Mouse (Mus musculus): Measurements from ENCODE around the gene Zdhhc18.

The Zdhhc18 gene

GRCm38 (mm10) chr4:133604175-133604574 lies 45.8 kb downstream of the Zdhhc18 start:
- in situ Hi-C loops (cut with MboI, MseI) = no loop called here

- in situ Hi-C loops (cut with MboI, MseI) = no loop called here
Observed at GRCm38 (mm10) chr4:133603056-133603455, 46.9 kb downstream of the Zdhhc18 start.

GRCm38 (mm10) chr4:133601721-133602218 lies 48.2 kb downstream of the Zdhhc18 start, which contains the start of gene Sfn:
Gene Sfn, minus strand, starts transcription at chr4:133602168.
- in situ Hi-C loops (cut with MboI, MseI) = no loop called here

GRCm38 (mm10) chr4:133600306-133600705 lies 49.6 kb downstream of the Zdhhc18 start:
- in situ Hi-C loops (cut with MboI, MseI) = no loop called here

- in situ Hi-C loops (cut with MboI, MseI) = loop anchor here (10.0 kb wide), 2 partner anchors 45 to 235 kb away; no protein-coding TSS in a partner anchor
Observed at GRCm38 (mm10) chr4:133599571-133600073, 50.3 kb downstream of the Zdhhc18 start.

GRCm38 (mm10) chr4:133599116-133599515 lies 50.8 kb downstream of the Zdhhc18 start:
- in situ Hi-C loops (cut with MboI, MseI) = loop anchor here (10.0 kb wide), 2 partner anchors 46 to 236 kb away; no protein-coding TSS in a partner anchor

- in situ Hi-C loops (cut with MboI, MseI) = loop anchor here (10.0 kb wide), 2 partner anchors 46 to 236 kb away; no protein-coding TSS in a partner anchor
Observed at GRCm38 (mm10) chr4:133598616-133599015, 51.3 kb downstream of the Zdhhc18 start.

GRCm38 (mm10) chr4:133596084-133596483 lies 53.9 kb downstream of the Zdhhc18 start:
- in situ Hi-C loops (cut with MboI, MseI) = loop anchor here (10.0 kb wide), 2 partner anchors 49 to 239 kb away; no protein-coding TSS in a partner anchor

GRCm38 (mm10) chr4:133595538-133595937 lies 54.4 kb downstream of the Zdhhc18 start:
- in situ Hi-C loops (cut with MboI, MseI) = loop anchor here (10.0 kb wide), 2 partner anchors 49 to 239 kb away; no protein-coding TSS in a partner anchor

GRCm38 (mm10) chr4:133592570-133592969 lies 57.4 kb downstream of the Zdhhc18 start:
- in situ Hi-C loops (cut with MboI, MseI) = loop anchor here (10.0 kb wide), 2 partner anchors 52 to 242 kb away; no protein-coding TSS in a partner anchor

- in situ Hi-C loops (cut with MboI, MseI) = no loop called here
Observed at GRCm38 (mm10) chr4:133584059-133584951, 65.6 kb downstream of the Zdhhc18 start, which contains the start of gene Gpn2. Gene Gpn2, plus strand, starts transcription at chr4:133584362.

GRCm38 (mm10) chr4:133583690-133584058 lies 66.3 kb downstream of the Zdhhc18 start:
- in situ Hi-C loops (cut with MboI, MseI) = no loop called here

- in situ Hi-C loops (cut with MboI, MseI) = no loop called here
Observed at GRCm38 (mm10) chr4:133577983-133578382, 72.0 kb downstream of the Zdhhc18 start.

GRCm38 (mm10) chr4:133574843-133575202 lies 75.1 kb downstream of the Zdhhc18 start:
- in situ Hi-C loops (cut with MboI, MseI) = no loop called here

GRCm38 (mm10) chr4:133574070-133574842 lies 75.7 kb downstream of the Zdhhc18 start, which contains the start of gene Gpatch3:
Gene Gpatch3, plus strand, starts transcription at chr4:133574745.
- in situ Hi-C loops (cut with MboI, MseI) = no loop called here

- in situ Hi-C loops (cut with MboI, MseI) = no loop called here
Observed at GRCm38 (mm10) chr4:133570066-133570466, 79.9 kb downstream of the Zdhhc18 start.

GRCm38 (mm10) chr4:133569291-133570065 lies 80.5 kb downstream of the Zdhhc18 start:
- in situ Hi-C loops (cut with MboI, MseI) = no loop called here

- in situ Hi-C loops (cut with MboI, MseI) = no loop called here
Observed at GRCm38 (mm10) chr4:133567251-133567650, 82.7 kb downstream of the Zdhhc18 start.

GRCm38 (mm10) chr4:133563123-133563571 lies 86.8 kb downstream of the Zdhhc18 start:
- in situ Hi-C loops (cut with MboI, MseI) = no loop called here

GRCm38 (mm10) chr4:133561622-133562021 lies 88.3 kb downstream of the Zdhhc18 start:
- in situ Hi-C loops (cut with MboI, MseI) = no loop called here

- in situ Hi-C loops (cut with MboI, MseI) = no loop called here
Observed at GRCm38 (mm10) chr4:133559846-133560245, 90.1 kb downstream of the Zdhhc18 start.
